Mouse (Mus musculus): ENCODE measurements around the gene Olfr800. TPM values are rescaled to one million over a fixed set of nuclear protein-coding genes. Genes with fewer than 3 reads are reported as not detected.

Olfr800 gene
- polyA plus RNA-seq, 1 experiment from 2014 or later = not detected

- no peak for DNase-seq (ENCODE audit: low spot score)
- H3K36me3 ChIP-seq (ENCODE audit: control insufficient read depth, insufficient read depth, low read length) = no peaks in the 10 kb centered on the region
- H3K4me1 ChIP-seq (replicated peaks; ENCODE audit: control insufficient read depth, insufficient read depth, low read length) = no peaks in the 10 kb centered on the region
- H3K4me3 ChIP-seq (ENCODE audit: low read depth, low read length) = no peak within 1 kb of the TSS
- WGBS = 85% methylated on average over 2 of the region's 2 CpGs
- ATAC-seq (replicated peaks; ENCODE audit: low FRiP score) = no peak
- H3K27ac ChIP-seq (ENCODE audit: low read depth, low read length) = no peak within 1 kb of the TSS
- H3K4me2 ChIP-seq (ENCODE audit: low read depth, low read length, severe bottlenecking) = no peak within 1 kb of the TSS
- H3K9ac ChIP-seq (ENCODE audit: low read length) = no peak within 1 kb of the TSS
- no peaks in the 10 kb centered on the region for H3K9me3 ChIP-seq (ENCODE audit: control insufficient read depth, low read length)
- H3K27me3 ChIP-seq (ENCODE audit: control insufficient read depth, insufficient read depth, low read length) = no peaks in the 10 kb centered on the region
These were observed 36.7 kb downstream of the Olfr800 start, which contains the start of gene Olfr803 for GRCm38 (mm10) chr10:129694186-129694585. Gene Olfr803 (minus strand): TSS chr10:129694286.

- Histone ChIP-seq H3K4me3 (ENCODE audit: low read depth, low read length) (no peak within 1 kb of the TSS), H3K27ac (ENCODE audit: low read depth, low read length) (no peak within 1 kb of the TSS), H3K27me3 (ENCODE audit: control insufficient read depth, insufficient read depth, low read length) (no peaks in the 10 kb centered on the region), H3K4me1 (replicated peaks; ENCODE audit: control insufficient read depth, insufficient read depth, low read length) (no peaks in the 10 kb centered on the region), H3K9ac (ENCODE audit: low read length) (no peak within 1 kb of the TSS), H3K9me3 (ENCODE audit: control insufficient read depth, low read length) (no peaks in the 10 kb centered on the region), H3K4me2 (ENCODE audit: low read depth, low read length, severe bottlenecking) (no peak within 1 kb of the TSS), H3K36me3 (ENCODE audit: control insufficient read depth, insufficient read depth, low read length) (no peaks in the 10 kb centered on the region)
- no peak for DNase-seq (ENCODE audit: low spot score)
- no peak for ATAC-seq (replicated peaks; ENCODE audit: low FRiP score)
These were observed 45.4 kb downstream of the Olfr800 start, which contains the start of gene Olfr804 for GRCm38 (mm10) chr10:129702910-129703309. Gene Olfr804 (plus strand): TSS chr10:129703210.

Other genes with a start within 250 kb of the Olfr800 start
- gene Olfr786, start 230.4 kb upstream of the Olfr800 start, polyA plus RNA-seq (2014; fragmentation: Nextera tagmentation; extraction: Ambion mirVana) = not detected in 2 replicates
- not detected in 2 replicates for gene Olfr787, start 195.8 kb upstream of the Olfr800 start, polyA plus RNA-seq (2014; fragmentation: Nextera tagmentation; extraction: Ambion mirVana)
- not detected in 2 replicates for gene Olfr788, start 186.7 kb upstream of the Olfr800 start, polyA plus RNA-seq (2014; fragmentation: Nextera tagmentation; extraction: Ambion mirVana)
- gene Olfr789, start 172.9 kb upstream of the Olfr800 start, polyA plus RNA-seq (2014; fragmentation: Nextera tagmentation; extraction: Ambion mirVana) = not detected in 2 replicates
- gene Olfr790, start 159.2 kb upstream of the Olfr800 start, polyA plus RNA-seq (2014; fragmentation: Nextera tagmentation; extraction: Ambion mirVana) = not detected in 2 replicates
- not detected in 2 replicates for gene Olfr791, start 135.9 kb upstream of the Olfr800 start, polyA plus RNA-seq (2014; fragmentation: Nextera tagmentation; extraction: Ambion mirVana)
- gene Olfr792, start 118.5 kb upstream of the Olfr800 start, polyA plus RNA-seq (2014; fragmentation: Nextera tagmentation; extraction: Ambion mirVana) = not detected in 2 replicates
- gene Olfr794, start 90.0 kb upstream of the Olfr800 start, polyA plus RNA-seq (2014; fragmentation: Nextera tagmentation; extraction: Ambion mirVana) = not detected in 2 replicates
- not detected in 2 replicates for gene Olfr796, start 45.1 kb upstream of the Olfr800 start, polyA plus RNA-seq (2014; fragmentation: Nextera tagmentation; extraction: Ambion mirVana)
- not detected in 2 replicates for gene Olfr798, start 29.8 kb upstream of the Olfr800 start, polyA plus RNA-seq (2014; fragmentation: Nextera tagmentation; extraction: Ambion mirVana)
- not detected in 2 replicates for gene Olfr799, start 20.2 kb upstream of the Olfr800 start, polyA plus RNA-seq (2014; fragmentation: Nextera tagmentation; extraction: Ambion mirVana)
- gene Olfr801, start 16.2 kb downstream of the Olfr800 start, polyA plus RNA-seq (2014; fragmentation: Nextera tagmentation; extraction: Ambion mirVana) = not detected in 2 replicates
- gene Olfr802, start 30.5 kb downstream of the Olfr800 start, polyA plus RNA-seq (2014; fragmentation: Nextera tagmentation; extraction: Ambion mirVana) = not detected in 2 replicates
- not detected in 2 replicates for gene Olfr803, start 36.6 kb downstream of the Olfr800 start, polyA plus RNA-seq (2014; fragmentation: Nextera tagmentation; extraction: Ambion mirVana)
- not detected in 2 replicates for gene Olfr804, start 45.5 kb downstream of the Olfr800 start, polyA plus RNA-seq (2014; fragmentation: Nextera tagmentation; extraction: Ambion mirVana)
- not detected in 2 replicates for gene Olfr805, start 71.7 kb downstream of the Olfr800 start, polyA plus RNA-seq (2014; fragmentation: Nextera tagmentation; extraction: Ambion mirVana)
- gene Olfr806, start 84.2 kb downstream of the Olfr800 start, polyA plus RNA-seq (2014; fragmentation: Nextera tagmentation; extraction: Ambion mirVana) = not detected in 2 replicates
- gene Olfr807, start 100.1 kb downstream of the Olfr800 start, polyA plus RNA-seq (2014; fragmentation: Nextera tagmentation; extraction: Ambion mirVana) = not detected in 2 replicates
- gene Olfr808, start 107.8 kb downstream of the Olfr800 start, polyA plus RNA-seq (2014; fragmentation: Nextera tagmentation; extraction: Ambion mirVana) = not detected in 2 replicates
- gene Olfr809, start 116.9 kb downstream of the Olfr800 start, polyA plus RNA-seq (2014; fragmentation: Nextera tagmentation; extraction: Ambion mirVana) = not detected in 2 replicates
- gene Olfr810, start 137.2 kb downstream of the Olfr800 start, polyA plus RNA-seq (2014; fragmentation: Nextera tagmentation; extraction: Ambion mirVana) = not detected in 2 replicates
- gene Olfr811, start 146.7 kb downstream of the Olfr800 start, polyA plus RNA-seq (2014; fragmentation: Nextera tagmentation; extraction: Ambion mirVana) = not detected in 2 replicates
- gene Olfr812, start 188.4 kb downstream of the Olfr800 start, polyA plus RNA-seq (2014; fragmentation: Nextera tagmentation; extraction: Ambion mirVana) = not detected in 2 replicates
- gene Olfr813, start 197.7 kb downstream of the Olfr800 start, polyA plus RNA-seq (2014; fragmentation: Nextera tagmentation; extraction: Ambion mirVana) = not detected in 2 replicates
- not detected in 2 replicates for gene Olfr814, start 222.2 kb downstream of the Olfr800 start, polyA plus RNA-seq (2014; fragmentation: Nextera tagmentation; extraction: Ambion mirVana)
- gene Olfr815, start 248.2 kb downstream of the Olfr800 start, polyA plus RNA-seq (2014; fragmentation: Nextera tagmentation; extraction: Ambion mirVana) = not detected in 2 replicates